Comparison of ENCODE assay signal across 13 mouse cellular contexts in genomic region chr16:70178975-70179374, GRCm38 (mm10).
"Had no signal": no experiment of that assay in that cellular context is flagged by ENCODE, and none has a peak within 500 bp of the region (broad histone marks: within the 10 kb centered on the region; RNA-seq: fewer than 3 reads in every experiment).

No protein-coding gene starts in this region.

- H3K36me3 ChIP-seq: liver, embryonic 13.5 days had no signal

- H3K9ac ChIP-seq: liver, embryonic 13.5 days had no signal

- H3K27me3 ChIP-seq: liver, embryonic 13.5 days had no signal

- H3K4me2 ChIP-seq: liver, embryonic 13.5 days; midbrain, embryonic 11.5 days had no signal

- H3K4me1 ChIP-seq: liver, embryonic 13.5 days had no signal

- DNase-seq: kidney, postnatal 14 days; kidney, postnatal 4 days; layer of hippocampus, adult 9-11 months; layer of hippocampus, postnatal 36 days; liver, embryonic 13.5 days; lung, adult 2 months; lung, postnatal 14 days; lung, postnatal 4 days; midbrain, embryonic 14.5 days; thymus, adult 18-20 months; thymus, postnatal 36 days had no signal

- H3K4me3 ChIP-seq: left cerebral cortex, adult 2 months; liver, embryonic 13.5 days had no signal

- H3K9me3 ChIP-seq: liver, embryonic 13.5 days had no signal

- H3K27ac ChIP-seq: left cerebral cortex, adult 2 months; liver, embryonic 13.5 days had no signal
